Mouse (Mus musculus): ENCODE measurements around the gene Fam184a. TPM values are rescaled to one million over a fixed set of nuclear protein-coding genes. Genes with fewer than 3 reads are reported as not detected.

Gene Fam184a
- polyA plus RNA-seq, 1 experiment from 2014 or later, result 3.2 TPM

GRCm38 (mm10) chr10:53595744-53596676, 154.9 kb downstream of the Fam184a start:
- no peaks in the 10 kb centered on the region for H3K27me3 ChIP-seq (ENCODE audit: control insufficient read depth, insufficient read depth, low read depth, low read length)
- no peak; the same call in none of the 2 replicates for ATAC-seq (ENCODE audit: low read depth)
- H3K9me3 ChIP-seq (ENCODE audit: control insufficient read depth, low read length), result no peaks in the 10 kb centered on the region
- peak overlapping the region; percentile 97 for H3K4me3 ChIP-seq (ENCODE audit: low read length)
- peaks cover 13% of the 10 kb centered on the region for H3K4me1 ChIP-seq (replicated peaks; ENCODE audit: control insufficient read depth, insufficient read depth, low read length)
- H3K36me3 ChIP-seq (ENCODE audit: control insufficient read depth, insufficient read depth, low read length), result peaks cover 4% of the 10 kb centered on the region; the same call in 1 of the 2 replicates
- peak overlapping the region; percentile 74 for H3K9ac ChIP-seq (ENCODE audit: low read length)
- peak overlapping the region; percentile 96 for H3K27ac ChIP-seq (ENCODE audit: low read length)
- H3K4me2 ChIP-seq (ENCODE audit: low read depth, low read length), result peak overlapping the region; percentile 70
- 5% methylated on average over 25 of the region's 27 CpGs for WGBS

GRCm38 (mm10) chr10:53585777-53586176, 165.1 kb downstream of the Fam184a start:
- Histone ChIP-seq H3K27me3 (ENCODE audit: control insufficient read depth, insufficient read depth, low read depth, low read length) (no peaks in the 10 kb centered on the region), H3K9ac (ENCODE audit: low read length) (no peak overlapping the region), H3K36me3 (ENCODE audit: control insufficient read depth, insufficient read depth, low read length) (0 out of 2 replicates have a peak, but pooled peaks cover 2% of the 10 kb centered on the region), H3K27ac (ENCODE audit: low read length) (no peak overlapping the region), H3K4me3 (ENCODE audit: low read length) (no peak overlapping the region), H3K4me1 (replicated peaks; ENCODE audit: control insufficient read depth, insufficient read depth, low read length) (no peaks in the 10 kb centered on the region; the same call in 1 of the 2 replicates), H3K4me2 (ENCODE audit: low read depth, low read length) (no peak overlapping the region), H3K9me3 (ENCODE audit: control insufficient read depth, low read length) (no peaks in the 10 kb centered on the region)
- ATAC-seq (ENCODE audit: low read depth), result no peak
- 85% methylated on average over 3 of the region's 3 CpGs for WGBS

Other genes with a start within 250 kb of the Fam184a start
- 104 and 105 TPM in 2 replicates for gene Asf1a, start 154.4 kb downstream of the Fam184a start, polyA plus RNA-seq (2015; fragmentation: Nextera tagmentation; extraction: Ambion mirVana)
- gene Mcm9, start 120.7 kb downstream of the Fam184a start, polyA plus RNA-seq (2015; fragmentation: Nextera tagmentation; extraction: Ambion mirVana), result 6.9 and 9.6 TPM in 2 replicates

Data from lung, embryonic 16.5 days (tissue).